Mouse (Mus musculus): ENCODE data around the gene Ramp1. TPM values are rescaled to one million over a fixed set of nuclear protein-coding genes. Genes with fewer than 3 reads are reported as not detected.

Ramp1 gene
- polyA plus RNA-seq, 1 experiment from 2014 or later, result 0.31 TPM

DNA sequence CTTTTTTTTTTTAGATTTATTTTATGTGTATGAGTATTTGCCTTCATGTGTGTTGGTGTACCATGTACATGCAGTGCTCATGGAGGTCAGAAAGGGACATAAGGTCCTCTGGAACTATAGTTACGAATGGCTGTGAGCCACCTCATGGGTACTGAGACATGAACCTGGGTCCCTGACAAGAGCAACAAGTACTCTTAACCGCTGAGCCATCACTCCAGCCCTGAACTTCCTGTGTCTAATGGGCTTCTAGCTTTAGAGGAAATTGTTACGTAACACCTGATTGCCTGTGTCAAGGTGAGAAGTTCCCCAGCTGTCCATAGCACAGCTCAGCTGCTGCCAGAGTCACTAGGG lies 40.7 kb downstream of the Ramp1 start:
- Histone ChIP-seq H3K9ac (no peak overlapping the region), H3K36me3 (ENCODE audit: poor library complexity, severe bottlenecking) (no peaks in the 10 kb centered on the region), H3K9me3 (replicated peaks) (no peaks in the 10 kb centered on the region), H3K4me3 (no peak overlapping the region), H3K27ac (no peak overlapping the region), H3K27me3 (no peaks in the 10 kb centered on the region), H3K4me1 (no peaks in the 10 kb centered on the region), H3K4me2 (no peak overlapping the region)
- no peak for ATAC-seq
- WGBS, result 94% methylated on average over 3 of the region's 3 CpGs

GRCm38 (mm10) chr1:91226562-91226961 lies 46.9 kb downstream of the Ramp1 start:
- Histone ChIP-seq H3K4me2 (no peak overlapping the region), H3K9ac (no peak overlapping the region), H3K27ac (no peak overlapping the region), H3K9me3 (replicated peaks) (no peaks in the 10 kb centered on the region), H3K27me3 (no peaks in the 10 kb centered on the region), H3K4me1 (no peaks in the 10 kb centered on the region), H3K36me3 (ENCODE audit: poor library complexity, severe bottlenecking) (no peaks in the 10 kb centered on the region), H3K4me3 (no peak overlapping the region)
- no peak for ATAC-seq
- WGBS, result 75% methylated on average over 4 of the region's 4 CpGs

GRCm38 (mm10) chr1:91227381-91228054 lies 47.9 kb downstream of the Ramp1 start:
- Histone ChIP-seq H3K4me2 (no peak overlapping the region), H3K27ac (no peak overlapping the region), H3K36me3 (ENCODE audit: poor library complexity, severe bottlenecking) (no peaks in the 10 kb centered on the region), H3K4me1 (no peaks in the 10 kb centered on the region), H3K9ac (no peak overlapping the region), H3K27me3 (no peaks in the 10 kb centered on the region), H3K4me3 (no peak overlapping the region), H3K9me3 (replicated peaks) (no peaks in the 10 kb centered on the region)
- WGBS, result 69% methylated on average over 15 of the region's 15 CpGs
- no peak for ATAC-seq

GRCm38 (mm10) chr1:91231142-91231541 lies 51.5 kb downstream of the Ramp1 start:
- Histone ChIP-seq H3K9me3 (replicated peaks) (no peaks in the 10 kb centered on the region), H3K36me3 (ENCODE audit: poor library complexity, severe bottlenecking) (no peaks in the 10 kb centered on the region), H3K4me3 (no peak overlapping the region), H3K4me2 (no peak overlapping the region), H3K4me1 (no peaks in the 10 kb centered on the region), H3K9ac (no peak overlapping the region), H3K27me3 (no peaks in the 10 kb centered on the region), H3K27ac (no peak overlapping the region)
- no peak for ATAC-seq
- 65% methylated on average over 6 of the region's 6 CpGs for whole genome bisulfite sequencing

- H3K27me3 ChIP-seq, result no peaks in the 10 kb centered on the region
- no peak overlapping the region for H3K9ac ChIP-seq
- H3K9me3 ChIP-seq (replicated peaks), result no peaks in the 10 kb centered on the region
- H3K4me3 ChIP-seq, result no peak overlapping the region
- H3K4me1 ChIP-seq, result no peaks in the 10 kb centered on the region
- ATAC-seq, result no peak
- H3K4me2 ChIP-seq, result no peak overlapping the region
- H3K36me3 ChIP-seq (ENCODE audit: poor library complexity, severe bottlenecking), result no peaks in the 10 kb centered on the region
- WGBS, result 52% methylated on average over 5 of the region's 5 CpGs
- no peak overlapping the region for H3K27ac ChIP-seq
Observed at GRCm38 (mm10) chr1:91231896-91232295, 52.3 kb downstream of the Ramp1 start.

- Histone ChIP-seq H3K9ac (no peak overlapping the region), H3K36me3 (ENCODE audit: poor library complexity, severe bottlenecking) (no peaks in the 10 kb centered on the region), H3K4me2 (no peak overlapping the region), H3K4me3 (no peak overlapping the region), H3K27me3 (no peaks in the 10 kb centered on the region), H3K27ac (no peak overlapping the region), H3K9me3 (replicated peaks) (no peaks in the 10 kb centered on the region), H3K4me1 (no peaks in the 10 kb centered on the region)
- ATAC-seq, result no peak
- WGBS, result 88% methylated on average over 5 of the region's 5 CpGs
Observed at GRCm38 (mm10) chr1:91235395-91235794, 55.8 kb downstream of the Ramp1 start.

DNA sequence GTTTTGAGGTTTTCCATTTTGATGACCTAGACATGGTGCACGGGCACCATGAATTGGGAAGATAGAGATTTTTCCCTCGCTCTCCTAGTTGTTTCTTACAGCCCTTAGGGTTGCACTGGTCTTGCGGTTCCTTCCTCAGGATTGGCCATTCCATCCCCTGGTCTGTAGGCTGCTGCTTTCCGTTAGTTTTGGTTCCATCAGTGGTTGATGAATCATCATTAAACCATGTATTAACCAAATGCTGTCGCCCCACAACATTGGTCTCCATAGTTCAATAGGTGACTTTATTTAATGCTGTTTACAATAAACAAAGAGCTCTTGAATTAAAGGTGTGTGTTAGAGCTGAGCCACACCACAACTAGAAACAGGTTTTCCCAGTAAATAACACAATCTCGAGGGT lies 58.1 kb downstream of the Ramp1 start:
- Histone ChIP-seq H3K9ac (no peak overlapping the region), H3K36me3 (ENCODE audit: poor library complexity, severe bottlenecking) (no peaks in the 10 kb centered on the region), H3K4me2 (no peak overlapping the region), H3K27ac (no peak overlapping the region), H3K4me3 (no peak overlapping the region), H3K9me3 (replicated peaks) (no peaks in the 10 kb centered on the region), H3K27me3 (no peaks in the 10 kb centered on the region), H3K4me1 (no peaks in the 10 kb centered on the region)
- 80% methylated on average over 6 of the region's 6 CpGs for WGBS
- ATAC-seq, result no peak

GRCm38 (mm10) chr1:91239112-91239511 lies 59.5 kb downstream of the Ramp1 start:
- no peak overlapping the region for H3K9ac ChIP-seq
- no peak for ATAC-seq
- H3K4me1 ChIP-seq, result no peaks in the 10 kb centered on the region
- no peak overlapping the region for H3K4me2 ChIP-seq
- H3K27ac ChIP-seq, result no peak overlapping the region
- H3K4me3 ChIP-seq, result no peak overlapping the region
- no peaks in the 10 kb centered on the region for H3K9me3 ChIP-seq (replicated peaks)
- no peaks in the 10 kb centered on the region for H3K27me3 ChIP-seq
- no peaks in the 10 kb centered on the region for H3K36me3 ChIP-seq (ENCODE audit: poor library complexity, severe bottlenecking)
- whole genome bisulfite sequencing, result 31% methylated on average over 5 of the region's 5 CpGs

GRCm38 (mm10) chr1:91239800-91240199 lies 60.2 kb downstream of the Ramp1 start:
- no peak overlapping the region for H3K27ac ChIP-seq
- H3K4me3 ChIP-seq, result no peak overlapping the region
- no peak overlapping the region for H3K9ac ChIP-seq
- no peaks in the 10 kb centered on the region for H3K27me3 ChIP-seq
- no peaks in the 10 kb centered on the region for H3K9me3 ChIP-seq (replicated peaks)
- no peak for ATAC-seq
- H3K36me3 ChIP-seq (ENCODE audit: poor library complexity, severe bottlenecking), result no peaks in the 10 kb centered on the region
- H3K4me2 ChIP-seq, result no peak overlapping the region
- 70% methylated on average over 1 of the region's 1 CpGs for WGBS
- no peaks in the 10 kb centered on the region for H3K4me1 ChIP-seq

DNA sequence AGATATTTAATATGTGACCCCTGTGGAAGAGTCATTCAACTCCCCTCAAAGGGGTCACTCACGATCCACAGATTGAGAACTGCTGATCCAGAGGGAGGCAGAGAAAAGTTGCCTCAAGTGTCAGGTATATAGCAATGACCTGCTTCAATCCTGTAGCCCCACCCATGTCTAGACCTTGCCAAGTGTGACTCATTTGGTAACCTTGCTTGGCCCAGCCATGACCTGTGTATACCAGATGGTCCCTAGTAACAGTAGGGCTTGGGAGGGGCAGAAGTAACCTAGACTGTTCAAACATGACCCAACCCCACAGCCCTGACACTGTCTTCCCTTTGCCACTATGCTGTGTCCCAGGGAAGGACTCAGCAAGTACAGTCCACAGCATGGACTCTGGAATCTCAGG lies 61.1 kb downstream of the Ramp1 start:
- H3K4me1 ChIP-seq, result no peaks in the 10 kb centered on the region
- no peak overlapping the region for H3K4me3 ChIP-seq
- H3K27ac ChIP-seq, result no peak overlapping the region
- H3K36me3 ChIP-seq (ENCODE audit: poor library complexity, severe bottlenecking), result no peaks in the 10 kb centered on the region
- no peak overlapping the region for H3K4me2 ChIP-seq
- no peak for ATAC-seq
- 91% methylated on average over 1 of the region's 1 CpGs for WGBS
- no peaks in the 10 kb centered on the region for H3K9me3 ChIP-seq (replicated peaks)
- no peak overlapping the region for H3K9ac ChIP-seq
- no peaks in the 10 kb centered on the region for H3K27me3 ChIP-seq

DNA sequence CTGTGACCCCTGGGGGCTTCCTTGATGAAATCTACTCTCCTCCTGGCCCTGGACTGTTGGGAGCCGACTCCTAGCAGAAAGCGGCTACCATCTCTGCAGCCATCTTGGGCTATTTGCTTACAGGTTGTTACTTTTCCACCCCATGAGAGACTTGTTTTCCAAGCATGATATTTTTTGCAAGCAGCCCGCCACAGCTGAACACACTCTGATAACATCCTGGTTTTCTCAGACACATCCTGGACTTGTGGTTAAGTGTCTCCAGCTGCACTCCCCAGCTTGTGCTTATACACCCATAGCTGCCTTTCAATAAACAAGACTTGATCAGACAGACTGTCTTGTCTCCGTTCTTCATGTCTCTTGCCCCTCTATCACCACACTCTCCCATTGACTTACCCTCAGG lies 61.6 kb downstream of the Ramp1 start:
- Histone ChIP-seq H3K9me3 (replicated peaks) (no peaks in the 10 kb centered on the region), H3K4me2 (no peak overlapping the region), H3K36me3 (ENCODE audit: poor library complexity, severe bottlenecking) (no peaks in the 10 kb centered on the region), H3K27me3 (no peaks in the 10 kb centered on the region), H3K9ac (no peak overlapping the region), H3K4me3 (no peak overlapping the region), H3K27ac (no peak overlapping the region), H3K4me1 (no peaks in the 10 kb centered on the region)
- WGBS, result 89% methylated on average over 4 of the region's 4 CpGs
- ATAC-seq, result no peak

- H3K4me1 ChIP-seq, result peaks cover 23% of the 10 kb centered on the region
- no peak for ATAC-seq
- WGBS, result 95% methylated on average over 5 of the region's 5 CpGs
- H3K36me3 ChIP-seq (ENCODE audit: poor library complexity, severe bottlenecking), result no peaks in the 10 kb centered on the region
- H3K27ac ChIP-seq, result no peak overlapping the region
- H3K9ac ChIP-seq, result no peak overlapping the region
- H3K27me3 ChIP-seq, result no peaks in the 10 kb centered on the region
- H3K4me3 ChIP-seq, result no peak overlapping the region
- H3K4me2 ChIP-seq, result no peak overlapping the region
- H3K9me3 ChIP-seq (replicated peaks), result no peaks in the 10 kb centered on the region
Observed at GRCm38 (mm10) chr1:91248242-91248641, 68.6 kb downstream of the Ramp1 start.

GRCm38 (mm10) chr1:91248970-91249369 lies 69.3 kb downstream of the Ramp1 start:
- H3K27me3 ChIP-seq, result no peaks in the 10 kb centered on the region
- 0 out of 2 replicates have a peak overlapping the region, but pooled peaks have one; percentile 93 for H3K4me3 ChIP-seq
- H3K9ac ChIP-seq, result no peak overlapping the region
- no peak overlapping the region for H3K27ac ChIP-seq
- peaks cover 23% of the 10 kb centered on the region for H3K4me1 ChIP-seq
- 42% methylated on average over 4 of the region's 4 CpGs for WGBS
- ATAC-seq, result no peak
- H3K9me3 ChIP-seq (replicated peaks), result no peaks in the 10 kb centered on the region
- H3K36me3 ChIP-seq (ENCODE audit: poor library complexity, severe bottlenecking), result no peaks in the 10 kb centered on the region
- H3K4me2 ChIP-seq, result peak overlapping the region; percentile 79
